In genomic region chr16:26722464-26722863, GRCm38 (mm10) we compare ENCODE assay signal across 12 mouse cellular contexts.
DNase-seq lines count a peak whose midpoint lies in the region; ATAC-seq and TF ChIP-seq lines count a peak whose summit lies in the region.
"Had no signal": no experiment of that assay in that cellular context is flagged by ENCODE, and none has a peak within 500 bp of the region (broad histone marks: within the 10 kb centered on the region; RNA-seq: fewer than 3 reads in every experiment).

No protein-coding gene starts in this region.

- WGBS in heart, embryonic 11.5 days (ENCODE audit: insufficient replicate concordance), result 79% methylated on average over 11 of the region's 11 CpGs
- 85% methylated on average over 11 of the region's 11 CpGs for WGBS in kidney, adult 2 months

- no peaks in the 10 kb centered on the region for H3K27me3 ChIP-seq in heart, embryonic 11.5 days (ENCODE audit: control insufficient read depth, insufficient read depth, low read length)
- no peaks in the 10 kb centered on the region for H3K27me3 ChIP-seq in kidney, adult 2 months (replicated peaks; ENCODE audit: control insufficient read depth, insufficient read depth, low read length)
- H3K27me3 ChIP-seq: CH12.LX; heart, embryonic 15.5 days; neural tube, embryonic 15.5 days had no signal

- H3K4me1 ChIP-seq in heart, embryonic 11.5 days (ENCODE audit: control insufficient read depth, insufficient read depth, low read length), result no peaks in the 10 kb centered on the region
- no peaks in the 10 kb centered on the region for H3K4me1 ChIP-seq in kidney, adult 2 months (ENCODE audit: control insufficient read depth, insufficient read depth, low read length)
- H3K4me1 ChIP-seq: heart, embryonic 15.5 days; neural tube, embryonic 15.5 days had no signal

- H3K4me2 ChIP-seq in heart, embryonic 11.5 days, result no peak overlapping the region
- H3K4me2 ChIP-seq: heart, embryonic 15.5 days; neural tube, embryonic 15.5 days had no signal

- no peaks in the 10 kb centered on the region for H3K36me3 ChIP-seq in heart, embryonic 11.5 days (ENCODE audit: control insufficient read depth, insufficient read depth, low read length)
- H3K36me3 ChIP-seq in kidney, adult 2 months (ENCODE audit: control insufficient read depth, insufficient read depth, low read length), result no peaks in the 10 kb centered on the region
- H3K36me3 ChIP-seq: heart, embryonic 15.5 days; neural tube, embryonic 15.5 days had no signal

- TF ChIP-seq CTCF in kidney, adult 2 months (conservative IDR thresholded peaks at IDR 0.05; ENCODE audit: insufficient read depth, insufficient read length, low read depth, low read length), result no peak

- H3K9ac ChIP-seq in heart, embryonic 11.5 days (ENCODE audit: low read depth, low read length), result no peak overlapping the region
- H3K9ac ChIP-seq: heart, embryonic 15.5 days; neural tube, embryonic 15.5 days had no signal

- peak; percentile 95 for DNase-seq in heart, adult 11 months
- DNase-seq in 3134 (ENCODE audit: extremely low read depth, insufficient read length, low spot score), result peak; percentile 6
- DNase-seq in cerebellum, postnatal 14 days, result peak; percentile 51 to 54
- peak; percentile 9 for DNase-seq in heart, postnatal 4 days
- no peak for DNase-seq in adrenal gland, adult 8-10 months
- no peak for DNase-seq in thymus, postnatal 0 days (ENCODE audit: low spot score)
- no peak for DNase-seq in kidney, adult 2 months

- H3K4me3 ChIP-seq in heart, embryonic 11.5 days (ENCODE audit: low read depth, low read length), result no peak overlapping the region
- no peak overlapping the region for H3K4me3 ChIP-seq in kidney, adult 2 months (ENCODE audit: insufficient read depth, low read depth, low read length)
- H3K4me3 ChIP-seq: heart, embryonic 15.5 days; neural tube, embryonic 15.5 days had no signal

- H3K27ac ChIP-seq in heart, embryonic 11.5 days (ENCODE audit: low read depth, low read length), result no peak overlapping the region
- H3K27ac ChIP-seq in kidney, adult 2 months (ENCODE audit: insufficient read depth, low read depth, low read length), result no peak overlapping the region
- H3K27ac ChIP-seq: heart, embryonic 15.5 days; macrophage; neural tube, embryonic 15.5 days had no signal

- no peak for ATAC-seq in heart, embryonic 11.5 days (replicated peaks; ENCODE audit: insufficient number of reproducible peaks, low FRiP score, low TSS enrichment)

- no peaks in the 10 kb centered on the region for H3K9me3 ChIP-seq in heart, embryonic 11.5 days (replicated peaks; ENCODE audit: control insufficient read depth, low read length)
- H3K9me3 ChIP-seq: heart, embryonic 15.5 days; neural tube, embryonic 15.5 days had no signal

- no peak for TF ChIP-seq POLR2A in kidney, adult 2 months (IDR thresholded peaks at IDR 0.05; ENCODE audit: low read depth, low read length)

Comparison
In these comparisons a context has a peak if more than half of its experiments do, and no peak if none do; other contexts are left out.
1. DNase-seq: peak in heart, adult 11 months (single experiment), 3134 (single experiment), cerebellum, postnatal 14 days (2 of 2) and heart, postnatal 4 days (single experiment); none in adrenal gland, adult 8-10 months (single experiment), thymus, postnatal 0 days (single experiment) and kidney, adult 2 months (single experiment).